Mouse (Mus musculus): ENCODE measurements at regions not wholly inside any gene's neighbourhood (a gene's known extent, or its start where the extent isn't known, plus 50 kb on each side); places are given as distances from the start of the nearest gene placed in this dataset.

- Histone ChIP-seq H3K27ac (ENCODE audit: control insufficient read depth, low read depth, low read length) (no peak overlapping the region), H3K4me1 (ENCODE audit: control insufficient read depth in 1 of 2, insufficient read depth in 2 of 2, low read length in 2 of 2) (no peaks in the 10 kb centered on the region), H3K4me3 (ENCODE audit: control insufficient read depth in 1 of 2, insufficient read depth in 1 of 2, low read depth in 2 of 2, low read length in 2 of 2) (no peak overlapping the region), H3K79me2 (ENCODE audit: control insufficient read depth, insufficient read depth, low read length, poor library complexity) (no peaks in the 10 kb centered on the region), H3K27me3 (ENCODE audit: control insufficient read depth in 1 of 2, insufficient read depth in 2 of 2, low read length in 2 of 2) (no peaks in the 10 kb centered on the region), H3K9ac (ENCODE audit: control insufficient read depth, low read depth, low read length, poor library complexity, severe bottlenecking) (no peak overlapping the region), H3K36me3 (ENCODE audit: control insufficient read depth in 1 of 2, insufficient read depth in 2 of 2, low read length in 2 of 2) (no peaks in the 10 kb centered on the region), H3K9me3 (replicated peaks; ENCODE audit: insufficient read depth, low read length) (no peaks in the 10 kb centered on the region)
- no peak for TF ChIP-seq E2F4 (IDR thresholded peaks at IDR 0.05; ENCODE audit: borderline replicate concordance, low read depth, low read length)
- no peak for TF ChIP-seq MXI1 (IDR thresholded peaks at IDR 0.05; ENCODE audit: low read depth, low read length)
- TF ChIP-seq TAL1 (IDR thresholded peaks at IDR 0.05; ENCODE audit: low read length) = no peak
- no peak for TF ChIP-seq MYC (IDR thresholded peaks at IDR 0.05; ENCODE audit: low read depth, low read length)
- no peak for TF ChIP-seq MAFK (IDR thresholded peaks at IDR 0.05; ENCODE audit: borderline replicate concordance, low read depth, low read length)
- no peak for TF ChIP-seq SMC3 (IDR thresholded peaks at IDR 0.05; ENCODE audit: low read depth, low read length)
- no peak for TF ChIP-seq CTCF (IDR thresholded peaks at IDR 0.05 in 2 of 3, conservative IDR thresholded peaks at IDR 0.05 in 1 of 3; ENCODE audit: control insufficient read depth in 1 of 3, insufficient read depth in 1 of 3, low read depth in 2 of 3, low read length in 3 of 3, poor library complexity in 1 of 3, severe bottlenecking in 1 of 3)
- no peak for TF ChIP-seq NELFE (IDR thresholded peaks at IDR 0.05; ENCODE audit: low read depth, low read length)
- TF ChIP-seq SIN3A (IDR thresholded peaks at IDR 0.05; ENCODE audit: low read length) = no peak
- no peak for TF ChIP-seq ETS1 (IDR thresholded peaks at IDR 0.05; ENCODE audit: low read depth, low read length)
- no peak for TF ChIP-seq CHD2 (IDR thresholded peaks at IDR 0.05; ENCODE audit: low read length)
- no peak for TF ChIP-seq KAT2A (conservative IDR thresholded peaks at IDR 0.05; ENCODE audit: low read depth, low read length)
- no peak for TF ChIP-seq MEF2A (IDR thresholded peaks at IDR 0.05; ENCODE audit: extremely low read depth, insufficient replicate concordance, low read depth, low read length, poor library complexity, severe bottlenecking)
- TF ChIP-seq POLR2A (IDR thresholded peaks at IDR 0.05; ENCODE audit: control insufficient read depth in 1 of 2, insufficient read depth in 1 of 2, low read depth in 1 of 2, low read length in 2 of 2, poor library complexity in 1 of 2) = no peak
- no peak for TF ChIP-seq ZKSCAN1 (IDR thresholded peaks at IDR 0.05; ENCODE audit: low read depth, low read length)
- TF ChIP-seq ZC3H11A (IDR thresholded peaks at IDR 0.05; ENCODE audit: low read depth, low read length) = no peak
- no peak for TF ChIP-seq POLR2AphosphoS5 (IDR thresholded peaks at IDR 0.05; ENCODE audit: borderline replicate concordance, low read depth, low read length)
- no peak for TF ChIP-seq ELF1 (IDR thresholded peaks at IDR 0.05; ENCODE audit: low read depth, low read length)
- DNase-seq (ENCODE audit: low read depth, low spot score) = no peak
These were observed 591.0 kb downstream of the Lmo4 start for GRCm38 (mm10) chr3:143614004-143614403.

DNA sequence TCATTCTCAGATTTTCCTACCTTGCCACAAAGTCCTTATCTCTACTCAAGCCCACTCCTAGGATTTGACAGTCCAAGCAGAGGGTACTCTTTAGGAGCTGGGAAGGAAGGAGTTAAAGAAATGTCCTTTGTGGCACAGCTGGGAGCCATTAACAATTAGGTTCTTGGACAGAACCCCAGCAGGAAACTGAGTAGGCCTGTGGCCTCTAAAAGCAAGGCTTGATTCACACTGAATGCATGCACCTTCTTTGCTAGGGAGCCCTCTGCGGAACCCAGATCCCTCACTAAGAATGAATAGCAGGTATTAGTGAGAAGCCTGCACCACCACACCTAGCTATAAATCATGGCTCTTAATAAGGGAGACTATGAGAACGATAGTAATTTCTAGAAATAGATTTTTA, 595.3 kb downstream of the Lmo4 start:
- Histone ChIP-seq H3K9ac (ENCODE audit: control insufficient read depth, low read depth, low read length, poor library complexity, severe bottlenecking) (no peak overlapping the region), H3K36me3 (ENCODE audit: control insufficient read depth in 1 of 2, insufficient read depth in 2 of 2, low read length in 2 of 2) (no peaks in the 10 kb centered on the region), H3K4me3 (ENCODE audit: control insufficient read depth in 1 of 2, insufficient read depth in 1 of 2, low read depth in 2 of 2, low read length in 2 of 2) (no peak overlapping the region), H3K4me1 (ENCODE audit: control insufficient read depth in 1 of 2, insufficient read depth in 2 of 2, low read length in 2 of 2) (no peaks in the 10 kb centered on the region), H3K27me3 (ENCODE audit: control insufficient read depth in 1 of 2, insufficient read depth in 2 of 2, low read length in 2 of 2) (no peaks in the 10 kb centered on the region), H3K9me3 (replicated peaks; ENCODE audit: insufficient read depth, low read length) (no peaks in the 10 kb centered on the region), H3K27ac (ENCODE audit: control insufficient read depth, low read depth, low read length) (no peak overlapping the region), H3K79me2 (ENCODE audit: control insufficient read depth, insufficient read depth, low read length, poor library complexity) (no peaks in the 10 kb centered on the region)
- TF ChIP-seq MAZ (IDR thresholded peaks at IDR 0.05; ENCODE audit: low read depth, low read length) = no peak
- TF ChIP-seq GATA1 (IDR thresholded peaks at IDR 0.05; ENCODE audit: low read depth, low read length) = no peak
- TF ChIP-seq NRF1 (IDR thresholded peaks at IDR 0.05; ENCODE audit: insufficient read depth, low read depth, low read length, poor library complexity, severe bottlenecking) = no peak
- no peak for TF ChIP-seq POLR2AphosphoS2 (IDR thresholded peaks at IDR 0.05; ENCODE audit: low read length)
- no peak for TF ChIP-seq MXI1 (IDR thresholded peaks at IDR 0.05; ENCODE audit: low read depth, low read length)
- no peak for TF ChIP-seq BHLHE40 (IDR thresholded peaks at IDR 0.05; ENCODE audit: borderline replicate concordance, low read depth, low read length)
- no peak for TF ChIP-seq CHD1 (IDR thresholded peaks at IDR 0.05; ENCODE audit: low read depth, low read length)
- no peak for TF ChIP-seq GABPA (IDR thresholded peaks at IDR 0.05; ENCODE audit: low read depth, low read length)
- TF ChIP-seq TAL1 (IDR thresholded peaks at IDR 0.05; ENCODE audit: low read length) = no peak
- no peak for TF ChIP-seq ZC3H11A (IDR thresholded peaks at IDR 0.05; ENCODE audit: low read depth, low read length)
- no peak for TF ChIP-seq RCOR1 (IDR thresholded peaks at IDR 0.05; ENCODE audit: low read depth, low read length)
- DNase-seq (ENCODE audit: low read depth, low spot score) = no peak
